Mouse (Mus musculus): ENCODE data around the gene Prrt4.
"Not testable (repeated sequence)": the region's sequence is repeated elsewhere in the genome, so short reads cannot be mapped to it uniquely, and the experiment has no call there.

Prrt4 gene

DNA sequence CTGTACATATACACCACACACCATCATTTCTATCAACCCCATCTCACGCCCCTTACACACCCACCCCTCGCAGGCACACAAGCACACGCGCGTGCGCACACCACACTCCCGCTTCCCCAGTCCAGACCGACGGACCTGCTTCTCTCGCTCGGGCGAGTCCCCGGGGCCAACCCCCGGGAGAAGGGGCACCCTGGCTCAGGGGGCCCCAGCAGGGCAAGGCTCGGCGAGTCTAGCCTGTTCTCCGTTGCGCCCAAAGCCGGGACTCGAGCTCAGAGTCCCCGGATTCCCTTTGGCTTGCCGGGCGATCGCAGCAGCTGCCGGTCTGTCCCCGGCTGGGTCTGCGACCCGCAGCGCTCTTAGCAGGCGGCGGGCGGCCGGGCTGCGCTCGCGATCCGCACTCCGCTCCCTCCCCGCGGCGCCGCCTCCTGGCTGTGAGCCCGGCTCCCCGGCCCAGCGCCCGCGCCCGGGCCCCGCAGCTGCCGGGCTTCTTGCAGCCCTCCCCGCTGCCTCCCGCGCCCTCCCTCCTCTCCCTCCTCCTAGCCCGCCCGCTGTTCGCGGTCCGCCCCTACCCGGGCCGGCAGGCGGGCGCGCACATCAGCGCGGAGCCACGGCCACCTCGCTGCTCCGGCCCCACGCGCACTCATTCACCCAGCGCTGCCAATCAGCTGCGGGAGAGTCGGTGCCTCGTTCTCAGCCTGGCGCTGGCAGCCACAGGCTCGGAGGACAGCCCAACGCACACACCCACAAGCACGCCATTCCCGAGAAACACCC lies at the start of gene Prrt4:
Gene Prrt4 (minus strand): TSS at position 697 of the 771 bp plus-strand sequence.
- in situ Hi-C loops (cut with MboI, MseI) = no loop called here

- in situ Hi-C loops (cut with MboI, MseI) = not testable (repeated sequence)
Observed at GRCm38 (mm10) chr6:29217717-29218116, 38.3 kb upstream of the Prrt4 start.

DNA sequence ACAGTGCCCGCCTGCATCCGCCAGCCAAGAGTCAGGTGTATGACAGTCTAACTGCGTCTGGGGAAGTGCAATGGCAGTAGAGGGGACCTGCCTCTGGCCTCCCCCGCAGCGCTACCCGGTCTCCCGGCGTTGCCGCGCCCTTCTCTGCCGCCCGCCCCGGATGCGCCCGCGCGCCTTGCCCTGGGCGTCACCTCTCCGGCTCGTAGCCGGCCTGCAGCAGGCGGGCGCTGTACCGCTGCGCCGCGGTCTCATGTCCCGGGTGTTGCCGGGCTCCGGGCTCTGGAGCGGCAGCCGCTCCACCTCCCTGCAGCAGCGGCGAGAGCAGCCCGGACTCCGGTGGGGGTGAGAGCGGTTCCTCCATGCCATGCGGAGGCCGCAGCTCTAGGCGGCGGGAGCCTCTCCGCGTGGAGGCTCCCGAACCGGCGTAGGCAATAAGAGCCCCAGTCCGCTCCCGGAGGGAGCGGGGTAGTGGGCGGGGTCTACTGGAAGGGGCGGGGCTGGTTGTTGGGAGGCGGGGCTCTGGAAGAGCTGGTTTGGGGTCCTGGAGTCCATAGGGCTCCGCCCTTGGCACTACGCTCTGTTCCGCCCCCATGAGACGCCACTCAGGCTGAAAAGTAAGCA lies 36.6 kb upstream of the Prrt4 start, which contains the start of gene Impdh1:
Gene Impdh1 (minus strand): TSS at position 484 of the 621 bp plus-strand sequence.
- in situ Hi-C loops (cut with MboI, MseI) = no loop called here

GRCm38 (mm10) chr6:29215181-29215580 lies 35.8 kb upstream of the Prrt4 start:
- in situ Hi-C loops (cut with MboI, MseI) = no loop called here

GRCm38 (mm10) chr6:29214776-29215175 lies 35.4 kb upstream of the Prrt4 start:
- in situ Hi-C loops (cut with MboI, MseI) = no loop called here

GRCm38 (mm10) chr6:29214245-29214644 lies 34.9 kb upstream of the Prrt4 start:
- in situ Hi-C loops (cut with MboI, MseI) = no loop called here

GRCm38 (mm10) chr6:29213436-29213835 lies 34.1 kb upstream of the Prrt4 start:
- in situ Hi-C loops (cut with MboI, MseI) = no loop called here

GRCm38 (mm10) chr6:29211806-29212492 lies 32.6 kb upstream of the Prrt4 start:
- in situ Hi-C loops (cut with MboI, MseI) = no loop called here

DNA sequence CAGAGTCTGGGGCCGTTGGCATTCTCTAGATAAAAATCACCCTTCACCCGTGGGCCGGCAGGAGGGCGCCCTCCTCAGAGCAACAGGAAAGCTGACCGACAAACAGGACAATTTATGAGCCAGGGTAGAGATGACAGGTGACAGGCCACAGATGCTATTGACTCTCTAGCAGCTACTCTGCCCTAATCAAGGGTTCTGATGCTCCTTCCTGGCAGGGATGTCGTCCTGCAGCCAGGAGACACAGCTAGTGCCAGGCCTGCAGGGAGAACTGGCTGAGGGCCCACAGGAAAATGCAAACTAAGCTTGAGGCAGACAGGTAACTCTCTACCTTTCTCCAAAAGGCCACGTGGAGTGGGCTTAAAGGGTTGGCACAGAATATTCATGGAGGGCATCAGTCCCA lies 31.8 kb upstream of the Prrt4 start:
- in situ Hi-C loops (cut with MboI, MseI) = no loop called here

DNA sequence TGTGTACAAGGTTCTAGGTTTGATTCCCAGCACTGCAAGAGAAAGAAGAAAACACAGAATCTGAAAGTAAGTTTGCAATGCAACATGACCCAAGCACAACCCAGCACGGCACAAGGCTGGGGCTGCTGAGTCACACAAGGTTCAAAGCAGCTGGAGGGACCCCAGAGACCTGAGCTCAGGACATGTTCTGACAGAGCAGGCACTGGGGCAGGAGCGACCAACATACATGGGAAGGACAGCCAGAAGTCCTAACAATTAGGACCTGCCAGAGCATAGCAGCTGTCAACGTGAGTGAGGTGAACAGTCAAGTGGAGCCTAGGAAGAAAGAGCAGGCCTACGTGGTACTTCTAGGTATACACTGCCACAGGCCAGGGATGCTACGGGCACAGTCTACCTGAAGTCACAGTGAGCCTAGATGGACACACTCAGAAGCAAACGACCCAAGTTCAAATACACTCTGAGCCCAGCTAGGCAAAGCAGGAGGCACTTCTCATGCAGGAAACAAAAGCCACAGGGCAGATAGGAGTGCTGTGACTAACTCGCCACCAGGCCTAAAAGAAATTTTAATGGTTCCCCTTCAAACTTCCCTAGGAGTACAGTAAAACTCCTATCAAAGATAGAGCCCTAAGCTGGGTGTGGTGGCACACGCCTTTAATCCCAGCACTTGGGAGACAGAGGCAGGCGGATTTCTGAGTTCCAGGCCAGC lies 31.0 kb upstream of the Prrt4 start:
- in situ Hi-C loops (cut with MboI, MseI) = no loop called here

DNA sequence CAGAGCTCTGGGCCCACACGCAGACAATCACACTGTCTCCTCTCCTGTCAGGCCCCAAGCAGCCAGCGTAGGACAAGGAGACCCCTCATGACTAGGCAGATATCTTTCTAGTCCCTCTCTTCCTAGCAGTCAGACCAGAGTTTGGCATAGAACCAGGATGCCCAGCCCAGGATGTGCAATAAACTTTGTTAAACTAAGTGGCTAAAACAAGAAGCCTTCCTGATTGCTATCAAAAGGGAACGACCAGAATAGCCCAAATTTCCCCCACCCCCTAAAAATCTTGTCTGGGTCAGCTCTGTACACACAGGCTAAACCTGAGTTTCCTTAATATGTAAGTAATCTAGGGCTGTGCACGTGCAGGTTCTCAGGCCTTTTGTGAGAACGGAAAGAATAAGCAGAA lies 28.8 kb upstream of the Prrt4 start:
- in situ Hi-C loops (cut with MboI, MseI) = loop anchor here in 1 of 2 experiments (5.0 kb wide), 1 partner anchor 64 kb away; the partner anchor contains the start of gene Hilpda

- in situ Hi-C loops (cut with MboI, MseI) = loop anchor here in 1 of 2 experiments (5.0 kb wide), 1 partner anchor 65 kb away; the partner anchor contains the start of gene Hilpda
Observed at GRCm38 (mm10) chr6:29207017-29207416, 27.6 kb upstream of the Prrt4 start.

- in situ Hi-C loops (cut with MboI, MseI) = loop anchor here in 1 of 2 experiments (5.0 kb wide), 1 partner anchor 66 kb away; the partner anchor contains the start of gene Hilpda
Observed at GRCm38 (mm10) chr6:29206006-29206405, 26.6 kb upstream of the Prrt4 start.

- in situ Hi-C loops (cut with MboI, MseI) = loop anchor here (5.0 kb wide), 2 partner anchors 38 to 67 kb away; partner anchors contain the start of genes Rbm28 (in 2 of the 2) and Hilpda (in 1 of the 2)
Observed at GRCm38 (mm10) chr6:29204932-29205614, 25.7 kb upstream of the Prrt4 start.

- in situ Hi-C loops (cut with MboI, MseI) = loop anchor here (5.0 kb wide), 1 partner anchor 37 kb away; the partner anchor contains the start of gene Rbm28 (in 2 of the 2)
Observed at GRCm38 (mm10) chr6:29203861-29204585, 24.6 kb upstream of the Prrt4 start.

- in situ Hi-C loops (cut with MboI, MseI) = loop anchor here (5.0 kb wide), 1 partner anchor 36 kb away; the partner anchor contains the start of gene Rbm28 (in 2 of the 2)
Observed at GRCm38 (mm10) chr6:29203096-29203495, 23.7 kb upstream of the Prrt4 start.

- in situ Hi-C loops (cut with MboI, MseI) = loop anchor here (5.0 kb wide), 1 partner anchor 35 kb away; the partner anchor contains the start of gene Rbm28 (in 2 of the 2)
Observed at GRCm38 (mm10) chr6:29201988-29202387, 22.6 kb upstream of the Prrt4 start.

- in situ Hi-C loops (cut with MboI, MseI) = loop anchor here (5.0 kb wide), 1 partner anchor 34 kb away; the partner anchor contains the start of gene Rbm28 (in 2 of the 2)
Observed at GRCm38 (mm10) chr6:29201341-29201740, 22.0 kb upstream of the Prrt4 start.

- in situ Hi-C loops (cut with MboI, MseI) = loop anchor here (5.0 kb wide), 1 partner anchor 33 kb away; the partner anchor contains the start of gene Rbm28 (in 2 of the 2)
Observed at GRCm38 (mm10) chr6:29200496-29200895, 21.1 kb upstream of the Prrt4 start.
